Mouse (Mus musculus) neural tube, embryonic 12.5 days (tissue): ENCODE data around the gene Taf4. TPM values are rescaled to one million over a fixed set of nuclear protein-coding genes. Genes with fewer than 3 reads are reported as not detected.

Experiments used
- ATAC-seq: fragments of 200-750 bp; cut with Nextera tagmentation; 2 replicates; pipeline ENCODE4 v1.8.0; 2017; ENCODE audit warnings: low read depth, mild to moderate bottlenecking, moderate TSS enrichment, moderate library complexity; ENCODE audit not compliant: low FRiP score
- H3K27ac ChIP-seq: fragments of 300-500 bp; sonication (generic); 2 replicates; pipeline ENCODE4 v1.5.1; 2016
- H3K27me3 ChIP-seq: fragments of 300-500 bp; sonication (generic); replicated peaks from 2 replicates; pipeline ENCODE4 v1.6.1; 2016; ENCODE audit warnings: mild to moderate bottlenecking
- H3K36me3 ChIP-seq: fragments of 300-500 bp; sonication (generic); 2 replicates; pipeline ENCODE4 v1.6.1; 2016; ENCODE audit warnings: mild to moderate bottlenecking
- H3K4me1 ChIP-seq: fragments of 300-500 bp; sonication (generic); 2 replicates; pipeline ENCODE4 v1.6.1; 2016
- H3K4me2 ChIP-seq: fragments of 300-500 bp; sonication (generic); replicated peaks from 2 replicates; pipeline ENCODE4 v1.6.1; 2016; ENCODE audit warnings: mild to moderate bottlenecking
- H3K4me3 ChIP-seq: fragments of 300-500 bp; sonication (generic); 2 replicates; pipeline ENCODE4 v1.5.1; 2016
- H3K9ac ChIP-seq: fragments of 300-500 bp; sonication (generic); 2 replicates; pipeline ENCODE4 v1.6.1; 2016; ENCODE audit warnings: mild to moderate bottlenecking
- H3K9me3 ChIP-seq: fragments of 300-500 bp; sonication (generic); 2 replicates; pipeline ENCODE4 v1.6.1; 2016; ENCODE audit warnings: mild to moderate bottlenecking
- WGBS: fragments of 180-500 bp; shearing (Covaris S2); methylation state at CpG from one replicate; pipeline ENCODE4 v1.1.7; 2016; 5-methylcytosine and 5-hydroxymethylcytosine counted together
- polyA plus RNA-seq: library from polyadenylated mRNA; unstranded; fragments of >200 nt; fragmentation: Nextera tagmentation; extraction: Ambion mirVana; gene quantifications from 2 replicates; pipeline ENCODE4 v1.2.1, GENCODE M21; 2016

Gene Taf4
- 4.1 and 4.7 TPM in 2 replicates for polyA plus RNA-seq

- under 1% methylated on average over 57 of the region's 84 CpGs for WGBS
Observed at GRCm38 (mm10) chr2:179976628-179977343, at the start of gene Taf4. Gene Taf4, minus strand, starts transcription at chr2:179976646.

GRCm38 (mm10) chr2:180025861-180026200 is 49.4 kb upstream of the Taf4 start:
- peaks cover 21% of the 10 kb centered on the region for H3K27me3 ChIP-seq
- peaks cover 36% of the 10 kb centered on the region for H3K4me1 ChIP-seq
- H3K9ac ChIP-seq: peak overlapping the region; percentile 99
- peak overlapping the region; percentile 88 for H3K4me2 ChIP-seq
- no peak overlapping the region for H3K27ac ChIP-seq
- H3K4me3 ChIP-seq: peak overlapping the region; percentile 99
- ATAC-seq: no peak
- 8% methylated on average over 6 of the region's 6 CpGs for WGBS
- H3K36me3 ChIP-seq: peaks cover 34% of the 10 kb centered on the region
- H3K9me3 ChIP-seq: no peaks in the 10 kb centered on the region

More at GRCm38 (mm10) chr2:179976628-179977343, at the start of gene Taf4:
- Histone ChIP-seq H3K27ac (peak within 1 kb of the TSS; percentile 90), H3K9me3 (no peaks in the 10 kb centered on the region), H3K36me3 (no peaks in the 10 kb centered on the region), H3K9ac (peak within 1 kb of the TSS; percentile 91), H3K27me3 (no peaks in the 10 kb centered on the region), H3K4me3 (peak within 1 kb of the TSS; percentile 83), H3K4me1 (peaks cover 40% of the 10 kb centered on the region), H3K4me2 (peak within 1 kb of the TSS; percentile 91)
- ATAC-seq: peak; percentile 97

- Histone ChIP-seq H3K9ac (peak overlapping the region; percentile 99), H3K9me3 (no peaks in the 10 kb centered on the region), H3K4me2 (peak overlapping the region; percentile 88), H3K27ac (peak overlapping the region; percentile 87), H3K36me3 (peaks cover 29% of the 10 kb centered on the region), H3K4me1 (peaks cover 36% of the 10 kb centered on the region), H3K27me3 (peaks cover 26% of the 10 kb centered on the region), H3K4me3 (peak overlapping the region; percentile 99)
- ATAC-seq: peak; percentile 34; the same call in 1 of the 2 replicates
- WGBS: under 1% methylated on average over 83 of the region's 84 CpGs
Observed at GRCm38 (mm10) chr2:180025135-180025860, 48.9 kb upstream of the Taf4 start.

- Histone ChIP-seq H3K4me3 (peak within 1 kb of the TSS; percentile 99), H3K27me3 (peaks cover 30% of the 10 kb centered on the region), H3K4me1 (peaks cover 36% of the 10 kb centered on the region), H3K36me3 (peaks cover 21% of the 10 kb centered on the region), H3K9me3 (no peaks in the 10 kb centered on the region), H3K4me2 (peak within 1 kb of the TSS; percentile 88), H3K9ac (peak within 1 kb of the TSS; percentile 99), H3K27ac (peak within 1 kb of the TSS; percentile 87)
- peak; percentile 93 for ATAC-seq
- WGBS: under 1% methylated on average over 65 of the region's 80 CpGs
Observed at GRCm38 (mm10) chr2:180024401-180025098, 48.1 kb upstream of the Taf4 start, which contains the start of gene Lsm14b. Gene Lsm14b, plus strand, starts transcription at chr2:180024987.

- no peak overlapping the region for H3K4me3 ChIP-seq
- H3K4me1 ChIP-seq: peaks cover 20% of the 10 kb centered on the region
- peaks cover 3% of the 10 kb centered on the region for H3K36me3 ChIP-seq
- 67% methylated on average over 6 of the region's 6 CpGs for WGBS
- ATAC-seq: no peak
- H3K27ac ChIP-seq: no peak overlapping the region
- no peaks in the 10 kb centered on the region for H3K9me3 ChIP-seq
- no peak overlapping the region for H3K9ac ChIP-seq
- H3K27me3 ChIP-seq: peaks cover 30% of the 10 kb centered on the region
- no peak overlapping the region for H3K4me2 ChIP-seq
Observed at GRCm38 (mm10) chr2:180022751-180023150, 46.3 kb upstream of the Taf4 start.

GRCm38 (mm10) chr2:180020919-180021318 is 44.5 kb upstream of the Taf4 start:
- 84% methylated on average over 8 of the region's 8 CpGs for WGBS
- Histone ChIP-seq H3K9me3 (no peaks in the 10 kb centered on the region), H3K27ac (no peak overlapping the region), H3K4me3 (no peak overlapping the region), H3K4me2 (no peak overlapping the region), H3K4me1 (peaks cover 2% of the 10 kb centered on the region; the same call in 1 of the 2 replicates), H3K9ac (no peak overlapping the region), H3K36me3 (no peaks in the 10 kb centered on the region), H3K27me3 (peaks cover 30% of the 10 kb centered on the region)
- ATAC-seq: no peak

- Histone ChIP-seq H3K4me1 (no peaks in the 10 kb centered on the region), H3K9me3 (no peaks in the 10 kb centered on the region), H3K4me3 (no peak overlapping the region), H3K9ac (no peak overlapping the region), H3K27me3 (peaks cover 30% of the 10 kb centered on the region), H3K27ac (no peak overlapping the region), H3K36me3 (no peaks in the 10 kb centered on the region), H3K4me2 (no peak overlapping the region)
- no peak for ATAC-seq
- WGBS: 83% methylated on average over 7 of the region's 7 CpGs
Observed at GRCm38 (mm10) chr2:180020091-180020661, 43.7 kb upstream of the Taf4 start.

GRCm38 (mm10) chr2:180018573-180018972 is 42.1 kb upstream of the Taf4 start:
- H3K9me3 ChIP-seq: no peaks in the 10 kb centered on the region
- H3K4me3 ChIP-seq: no peak overlapping the region
- no peak for ATAC-seq
- H3K27ac ChIP-seq: no peak overlapping the region
- peaks cover 30% of the 10 kb centered on the region for H3K27me3 ChIP-seq
- no peaks in the 10 kb centered on the region for H3K4me1 ChIP-seq
- 73% methylated on average over 9 of the region's 9 CpGs for WGBS
- H3K4me2 ChIP-seq: no peak overlapping the region
- no peaks in the 10 kb centered on the region for H3K36me3 ChIP-seq
- H3K9ac ChIP-seq: no peak overlapping the region

GRCm38 (mm10) chr2:180017632-180018031 is 41.2 kb upstream of the Taf4 start:
- H3K4me3 ChIP-seq: no peak overlapping the region
- no peak overlapping the region for H3K9ac ChIP-seq
- no peak for ATAC-seq
- no peak overlapping the region for H3K4me2 ChIP-seq
- 80% methylated on average over 4 of the region's 4 CpGs for WGBS
- no peaks in the 10 kb centered on the region for H3K36me3 ChIP-seq
- no peak overlapping the region for H3K27ac ChIP-seq
- no peaks in the 10 kb centered on the region for H3K4me1 ChIP-seq
- H3K27me3 ChIP-seq: peaks cover 21% of the 10 kb centered on the region
- H3K9me3 ChIP-seq: no peaks in the 10 kb centered on the region

- no peaks in the 10 kb centered on the region for H3K9me3 ChIP-seq
- ATAC-seq: no peak
- H3K4me3 ChIP-seq: no peak overlapping the region
- 89% methylated on average over 7 of the region's 7 CpGs for WGBS
- H3K4me2 ChIP-seq: no peak overlapping the region
- H3K4me1 ChIP-seq: no peaks in the 10 kb centered on the region
- no peaks in the 10 kb centered on the region for H3K36me3 ChIP-seq
- no peaks in the 10 kb centered on the region for H3K27me3 ChIP-seq
- no peak overlapping the region for H3K27ac ChIP-seq
- no peak overlapping the region for H3K9ac ChIP-seq
Observed at GRCm38 (mm10) chr2:180013686-180014085, 37.2 kb upstream of the Taf4 start.

- Histone ChIP-seq H3K4me1 (no peaks in the 10 kb centered on the region), H3K27me3 (0 out of 2 replicates have a peak, but pooled peaks cover 2% of the 10 kb centered on the region), H3K4me3 (no peak overlapping the region), H3K27ac (no peak overlapping the region), H3K9me3 (no peaks in the 10 kb centered on the region), H3K4me2 (no peak overlapping the region), H3K9ac (no peak overlapping the region), H3K36me3 (no peaks in the 10 kb centered on the region)
- 86% methylated on average over 6 of the region's 6 CpGs for WGBS
- ATAC-seq: no peak
Observed at GRCm38 (mm10) chr2:180011370-180011769, 34.9 kb upstream of the Taf4 start.

- Histone ChIP-seq H3K4me2 (no peak overlapping the region), H3K4me1 (no peaks in the 10 kb centered on the region), H3K27ac (no peak overlapping the region), H3K4me3 (no peak overlapping the region), H3K36me3 (no peaks in the 10 kb centered on the region), H3K9me3 (no peaks in the 10 kb centered on the region), H3K27me3 (0 out of 2 replicates have a peak, but pooled peaks cover 4% of the 10 kb centered on the region), H3K9ac (no peak overlapping the region)
- WGBS: 91% methylated on average over 7 of the region's 7 CpGs
- ATAC-seq: no peak
Observed at GRCm38 (mm10) chr2:180010686-180011085, 34.2 kb upstream of the Taf4 start.
